Mouse (Mus musculus) heart, postnatal 0 days (tissue): Measurements from ENCODE around the gene Hivep2.

ENCODE experiments used
- CTCF ChIP-seq: IDR thresholded peaks from 2 replicates; pipeline ENCODE4 v1.5.1; 2016; ENCODE audit warnings: antibody characterized with exemption, control low read depth, low read depth
- EP300 ChIP-seq: IDR thresholded peaks from 2 replicates; pipeline ENCODE4 v1.6.1; 2016; ENCODE audit warnings: antibody characterized with exemption, low read depth

- TF ChIP-seq EP300 = no peak
- no peak for TF ChIP-seq CTCF
These were observed 17.0 kb downstream of the Hivep2 start for GRCm38 (mm10) chr10:13982769-13983381.
